Mouse (Mus musculus) heart, postnatal 0 days (tissue): ENCODE results near the gene Cyfip2. TPM values are rescaled to one million over a fixed set of nuclear protein-coding genes. Genes with fewer than 3 reads are reported as not detected.

Experiments
- ATAC-seq: fragments of 200-750 bp; cut with Nextera tagmentation; 2 replicates; pipeline ENCODE4 v1.8.0; 2017; ENCODE audit warnings: low read depth, moderate number of reproducible peaks, moderate library complexity; ENCODE audit not compliant: insufficient read depth
- DNase-seq: peaks from one replicate; pipeline ENCODE4 v3.0.0-alpha.2; 2016; ENCODE audit warnings: low spot score
- H3K27ac ChIP-seq: fragments of 300-500 bp; sonication (generic); 2 replicates; pipeline ENCODE4 v1.5.1; 2014; ENCODE audit warnings: low read depth, mild to moderate bottlenecking
- H3K27me3 ChIP-seq: fragments of 300-500 bp; sonication (generic); 2 replicates; pipeline ENCODE4 v1.6.1; 2014; ENCODE audit warnings: low read length, mixed read lengths; ENCODE audit not compliant: control insufficient read depth, insufficient read depth
- H3K36me3 ChIP-seq: fragments of 300-500 bp; sonication (generic); replicated peaks from 2 replicates; pipeline ENCODE4 v1.6.1; 2014; ENCODE audit warnings: low read length, mixed read lengths; ENCODE audit not compliant: control insufficient read depth, insufficient read depth
- H3K4me1 ChIP-seq: fragments of 300-500 bp; sonication (generic); 2 replicates; pipeline ENCODE4 v1.6.1; 2014; ENCODE audit warnings: antibody characterized with exemption; ENCODE audit not compliant: control insufficient read depth, insufficient read depth
- H3K4me2 ChIP-seq: fragments of 300-500 bp; sonication (generic); 2 replicates; pipeline ENCODE4 v1.6.1; 2014; ENCODE audit warnings: low read depth, mild to moderate bottlenecking, low read length, moderate library complexity
- H3K4me3 ChIP-seq: fragments of 300-500 bp; sonication (generic); 2 replicates; pipeline ENCODE4 v1.5.1; 2014; ENCODE audit warnings: low read depth, low read length
- H3K9ac ChIP-seq: fragments of 300-500 bp; sonication (generic); replicated peaks from 2 replicates; pipeline ENCODE4 v1.6.1; 2014; ENCODE audit warnings: low read depth, low read length, mixed read lengths
- H3K9me3 ChIP-seq: fragments of 300-500 bp; sonication (generic); replicated peaks from 2 replicates; pipeline ENCODE4 v1.6.1; 2016; ENCODE audit warnings: low read length; ENCODE audit not compliant: control insufficient read depth
- CTCF ChIP-seq: IDR thresholded peaks from 2 replicates; pipeline ENCODE4 v1.5.1; 2016; ENCODE audit warnings: antibody characterized with exemption, control low read depth, low read depth
- EP300 ChIP-seq: IDR thresholded peaks from 2 replicates; pipeline ENCODE4 v1.6.1; 2016; ENCODE audit warnings: antibody characterized with exemption, low read depth
- WGBS: fragments of 180-500 bp; shearing (Covaris S2); extraction: QIAGEN DNeasy Blood & Tissue Kit; methylation state at CpG from one replicate; pipeline ENCODE4 v1.1.7; 2014; 5-methylcytosine and 5-hydroxymethylcytosine counted together
- polyA plus RNA-seq: library from polyadenylated mRNA; unstranded; fragments of >200 nt; fragmentation: Nextera tagmentation; extraction: Ambion mirVana; gene quantifications from 2 replicates; pipeline ENCODE4 v1.2.1, GENCODE M21; 2015
- total RNA-seq: library from RNA; depleted of rRNA; stranded (reverse); fragments of >200 nt; gene quantifications from 2 replicates; pipeline ENCODE4 v1.2.3, GENCODE M21; 2014; ENCODE audit warnings: low replicate concordance

Cyfip2 gene
- total and polyA plus RNA-seq, 2 experiments from 2014 or later: 6.3 to 15.6 TPM

GRCm38 (mm10) chr11:46219380-46219779 lies 93.3 kb downstream of the Cyfip2 start:
- Histone ChIP-seq H3K27me3 (no peaks in the 10 kb centered on the region), H3K36me3 (peaks cover 6% of the 10 kb centered on the region; the same call in 1 of the 2 replicates), H3K4me2 (no peak overlapping the region), H3K9ac (no peak overlapping the region), H3K4me3 (no peak overlapping the region), H3K27ac (no peak overlapping the region), H3K4me1 (peaks cover 8% of the 10 kb centered on the region), H3K9me3 (no peaks in the 10 kb centered on the region)
- TF ChIP-seq EP300: no peak
- TF ChIP-seq CTCF: no peak
- WGBS: 78% methylated on average over 9 of the region's 9 CpGs
- no peak for DNase-seq
- no peak for ATAC-seq

- Histone ChIP-seq H3K9ac (no peak overlapping the region), H3K27me3 (no peaks in the 10 kb centered on the region), H3K27ac (no peak overlapping the region), H3K4me1 (peaks cover 16% of the 10 kb centered on the region), H3K4me2 (no peak overlapping the region), H3K36me3 (peaks cover 6% of the 10 kb centered on the region; the same call in 1 of the 2 replicates), H3K9me3 (no peaks in the 10 kb centered on the region), H3K4me3 (no peak overlapping the region)
- TF ChIP-seq CTCF: no peak
- TF ChIP-seq EP300: no peak
- ATAC-seq (no peak), DNase-seq (no peak)
- 64% methylated on average over 5 of the region's 5 CpGs for WGBS
These were observed 94.1 kb downstream of the Cyfip2 start for GRCm38 (mm10) chr11:46218584-46218983.

- Histone ChIP-seq H3K36me3 (peaks cover 6% of the 10 kb centered on the region; the same call in 1 of the 2 replicates), H3K9me3 (no peaks in the 10 kb centered on the region), H3K4me3 (no peak overlapping the region), H3K27me3 (no peaks in the 10 kb centered on the region), H3K27ac (no peak overlapping the region), H3K9ac (no peak overlapping the region), H3K4me1 (peaks cover 23% of the 10 kb centered on the region), H3K4me2 (no peak overlapping the region)
- TF ChIP-seq EP300 (no peak), CTCF (no peak)
- WGBS: 92% methylated on average over 9 of the region's 9 CpGs
- no peak for DNase-seq
- ATAC-seq: no peak
These were observed 95.0 kb downstream of the Cyfip2 start for GRCm38 (mm10) chr11:46217686-46218085.

GRCm38 (mm10) chr11:46216669-46217068 lies 96.0 kb downstream of the Cyfip2 start:
- no peak overlapping the region for H3K4me3 ChIP-seq
- H3K27ac ChIP-seq: no peak overlapping the region
- no peaks in the 10 kb centered on the region for H3K36me3 ChIP-seq
- H3K27me3 ChIP-seq: no peaks in the 10 kb centered on the region
- no peak overlapping the region for H3K9ac ChIP-seq
- DNase-seq (no peak), ATAC-seq (no peak)
- TF ChIP-seq EP300: no peak
- TF ChIP-seq CTCF: peak; percentile 47
- no peaks in the 10 kb centered on the region for H3K9me3 ChIP-seq
- 72% methylated on average over 7 of the region's 7 CpGs for WGBS
- no peak overlapping the region for H3K4me2 ChIP-seq
- H3K4me1 ChIP-seq: peaks cover 30% of the 10 kb centered on the region

GRCm38 (mm10) chr11:46215354-46215753 lies 97.3 kb downstream of the Cyfip2 start:
- TF ChIP-seq EP300 (no peak), CTCF (peak; percentile 99)
- H3K4me3 ChIP-seq: 0 out of 2 replicates have a peak overlapping the region, but pooled peaks have one; percentile 0
- 7% methylated on average over 3 of the region's 3 CpGs for WGBS
- H3K4me2 ChIP-seq: peak overlapping the region; percentile 49
- no peaks in the 10 kb centered on the region for H3K9me3 ChIP-seq
- H3K4me1 ChIP-seq: peaks cover 40% of the 10 kb centered on the region
- peak; percentile 88 for DNase-seq
- no peaks in the 10 kb centered on the region for H3K27me3 ChIP-seq
- H3K36me3 ChIP-seq: no peaks in the 10 kb centered on the region
- peak overlapping the region; percentile 79 for H3K27ac ChIP-seq
- peak; percentile 70 for ATAC-seq
- H3K9ac ChIP-seq: no peak overlapping the region

GRCm38 (mm10) chr11:46214368-46215230 lies 98.1 kb downstream of the Cyfip2 start:
- no peaks in the 10 kb centered on the region for H3K27me3 ChIP-seq
- H3K4me2 ChIP-seq: peak overlapping the region; percentile 49
- H3K4me3 ChIP-seq: 0 out of 2 replicates have a peak overlapping the region, but pooled peaks have one; percentile 0
- H3K36me3 ChIP-seq: no peaks in the 10 kb centered on the region
- peaks cover 40% of the 10 kb centered on the region for H3K4me1 ChIP-seq
- no peak for TF ChIP-seq CTCF
- no peak for TF ChIP-seq EP300
- peak overlapping the region; percentile 79 for H3K27ac ChIP-seq
- no peak overlapping the region for H3K9ac ChIP-seq
- WGBS: 26% methylated on average over 14 of the region's 14 CpGs
- no peaks in the 10 kb centered on the region for H3K9me3 ChIP-seq
- ATAC-seq (peak; percentile 42), DNase-seq (peak; percentile 59)
